Mouse (Mus musculus): Measurements from ENCODE around the gene AW011738. TPM values are rescaled to one million over a fixed set of nuclear protein-coding genes. Genes with fewer than 3 reads are reported as not detected.

Gene AW011738
- total RNA-seq (2021): 1 to 10 TPM; 4.0 to 5.8 TPM

DNA sequence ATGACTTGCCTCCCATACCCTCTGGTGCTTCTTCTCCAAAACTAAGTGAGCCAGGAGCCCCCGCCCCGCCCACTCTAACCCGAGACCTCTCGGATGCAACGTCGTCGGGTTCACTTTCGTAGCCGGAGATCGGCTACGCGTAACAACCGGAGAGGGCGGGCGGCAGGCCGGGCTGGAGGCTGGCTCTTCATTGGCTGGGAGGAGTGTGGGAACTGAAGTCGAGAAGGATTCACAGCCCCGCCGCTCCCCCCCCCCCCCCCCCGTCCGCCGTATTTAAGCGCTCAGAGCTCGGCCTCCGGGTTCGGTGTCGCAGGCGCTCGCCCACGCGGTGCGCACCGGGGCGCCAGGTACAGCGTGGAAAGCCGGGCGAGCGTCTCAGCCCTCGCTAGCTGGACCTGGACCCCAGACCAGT is at the start of gene AW011738:
Gene AW011738 (plus strand): TSS at position 304 of the 412 bp plus-strand sequence.
- DNase-seq (ENCODE audit: low spot score in 2 of 2): peak; percentile 53 to 60
- intact Hi-C loops (cut with DNase I): loop anchor here (2.0 kb wide), 1 partner anchor 32 kb away; the partner anchor contains the start of gene Plekhn1

DNA sequence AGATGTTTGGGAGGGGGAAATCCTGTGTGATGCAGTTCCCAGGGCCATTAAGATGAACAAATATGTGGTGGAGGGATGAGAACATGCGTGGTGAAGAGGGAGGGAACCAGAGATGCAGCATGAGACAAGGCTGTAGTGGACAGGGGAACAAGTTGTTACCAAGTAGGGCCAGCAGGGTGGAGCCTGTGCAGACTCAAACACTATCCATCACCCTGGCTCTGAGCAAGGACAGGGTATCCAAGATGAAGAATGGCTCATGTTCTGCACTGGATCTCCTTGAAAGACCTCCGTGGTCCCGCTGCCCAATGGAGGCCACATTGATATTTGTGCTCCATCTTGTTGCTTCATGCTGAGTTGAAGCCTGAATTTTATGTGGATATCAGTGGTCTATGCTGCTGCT is 48.3 kb upstream of the AW011738 start:
- no peak for DNase-seq (ENCODE audit: low spot score in 2 of 2)
- intact Hi-C loops (cut with DNase I): no loop called here

DNA sequence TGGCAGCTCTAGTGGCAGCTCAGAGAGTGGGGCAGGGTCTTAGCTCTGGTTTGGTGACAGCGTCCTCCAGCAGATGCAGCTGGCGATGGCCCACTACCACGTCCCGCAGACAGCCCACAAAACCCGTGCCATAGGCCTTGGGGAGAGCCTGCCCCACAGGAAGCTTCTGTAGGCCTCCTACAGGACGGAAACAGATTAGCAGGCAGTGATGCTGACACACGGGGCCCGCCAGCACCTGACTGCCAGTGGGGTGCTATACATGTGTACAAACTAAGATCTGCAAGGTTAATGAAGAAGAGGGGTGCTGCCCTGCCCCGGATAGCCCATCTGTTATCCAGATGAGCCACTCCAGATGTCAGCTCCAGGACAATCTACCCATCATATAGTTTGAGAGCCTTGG is 36.6 kb upstream of the AW011738 start:
- peak in 1 of 2 experiments; percentile 3 for DNase-seq (ENCODE audit: low spot score in 2 of 2)
- intact Hi-C loops (cut with DNase I): no loop called here

DNA sequence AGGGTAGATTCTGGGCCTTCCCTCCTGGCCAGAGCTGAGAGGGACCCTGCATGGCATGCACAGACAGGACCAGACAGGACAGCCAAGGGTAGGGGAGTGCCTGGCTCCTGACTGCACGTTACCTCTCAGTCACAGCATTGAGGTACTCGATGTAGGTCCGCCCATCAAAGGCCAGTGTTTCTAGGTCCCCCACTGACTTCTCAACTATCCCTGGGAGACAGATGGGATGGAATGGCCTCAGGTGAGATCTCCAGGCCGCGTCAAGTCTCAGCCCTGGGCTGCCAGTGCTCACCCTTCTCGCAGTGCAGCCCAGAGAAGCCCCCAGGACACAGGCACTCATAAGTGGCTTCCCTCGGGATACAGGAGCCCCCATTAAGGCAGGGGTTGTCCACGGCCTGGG is 34.5 kb upstream of the AW011738 start:
- intact Hi-C loops (cut with DNase I): no loop called here
- DNase-seq (ENCODE audit: low spot score in 2 of 2): no peak

DNA sequence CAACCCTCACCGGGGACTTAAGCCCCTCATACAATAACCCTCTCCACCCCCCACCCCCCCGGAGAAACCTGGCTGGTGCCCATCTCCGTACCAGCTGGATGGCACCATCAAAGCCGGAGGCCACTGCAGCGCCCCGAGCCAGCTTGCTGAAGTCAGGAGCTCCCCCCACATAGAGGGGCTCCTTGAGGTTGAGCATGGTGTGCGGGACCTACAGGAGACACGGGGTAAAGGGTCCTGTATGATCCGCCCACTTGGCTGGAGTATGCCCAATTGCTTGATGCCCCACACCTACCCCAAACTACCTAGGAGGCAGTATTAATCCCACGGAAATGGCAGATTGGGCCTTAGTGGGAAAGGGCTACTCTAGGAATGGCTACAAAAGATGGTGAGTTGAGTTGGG is 34.0 kb upstream of the AW011738 start:
- DNase-seq (ENCODE audit: low spot score in 2 of 2): peak in 1 of 2 experiments; percentile 2
- intact Hi-C loops (cut with DNase I): no loop called here

DNA sequence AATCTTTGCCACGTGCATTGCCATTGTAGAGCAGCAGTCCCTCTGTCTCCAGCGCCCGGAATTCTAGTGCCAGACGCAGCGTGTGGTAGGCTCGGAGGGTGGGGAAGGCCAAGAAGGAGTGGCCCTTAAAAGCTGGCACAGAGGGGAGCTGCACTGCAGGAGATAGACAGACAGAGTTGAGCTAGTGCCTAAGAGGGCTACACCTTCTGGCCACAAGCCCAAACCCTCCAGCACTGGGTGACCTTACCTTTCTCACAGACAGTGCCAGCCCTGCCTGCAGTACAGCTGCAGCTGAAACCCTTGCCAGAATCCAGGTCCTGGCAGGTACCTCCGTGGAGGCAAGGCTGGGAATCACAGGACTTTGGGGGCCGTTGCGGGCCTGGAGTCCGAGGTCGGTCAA is 31.3 kb upstream of the AW011738 start:
- intact Hi-C loops (cut with DNase I): no loop called here
- peak in 1 of 2 experiments; percentile 2 for DNase-seq (ENCODE audit: low spot score in 2 of 2)

DNA sequence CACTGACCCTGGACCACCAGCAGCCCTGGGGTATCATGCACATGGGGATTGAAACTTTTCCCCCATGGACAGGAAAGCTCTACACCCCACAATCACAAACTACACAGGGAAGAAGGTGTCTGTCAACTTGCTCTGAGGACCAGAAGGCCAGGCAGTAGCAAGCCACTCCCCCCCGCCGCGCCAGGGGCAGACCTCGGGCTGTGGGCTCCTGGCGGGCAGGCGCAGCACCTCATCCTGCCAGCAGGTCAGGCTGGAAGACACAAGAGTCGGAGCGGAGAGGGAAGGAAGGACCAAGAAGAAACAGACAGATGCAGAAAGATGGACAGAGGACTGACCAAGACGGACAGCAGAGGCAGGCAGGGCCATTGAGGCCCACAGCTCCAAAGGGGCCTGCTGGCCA is 25.5 kb upstream of the AW011738 start:
- intact Hi-C loops (cut with DNase I): no loop called here
- no peak for DNase-seq (ENCODE audit: low spot score in 2 of 2)

DNA sequence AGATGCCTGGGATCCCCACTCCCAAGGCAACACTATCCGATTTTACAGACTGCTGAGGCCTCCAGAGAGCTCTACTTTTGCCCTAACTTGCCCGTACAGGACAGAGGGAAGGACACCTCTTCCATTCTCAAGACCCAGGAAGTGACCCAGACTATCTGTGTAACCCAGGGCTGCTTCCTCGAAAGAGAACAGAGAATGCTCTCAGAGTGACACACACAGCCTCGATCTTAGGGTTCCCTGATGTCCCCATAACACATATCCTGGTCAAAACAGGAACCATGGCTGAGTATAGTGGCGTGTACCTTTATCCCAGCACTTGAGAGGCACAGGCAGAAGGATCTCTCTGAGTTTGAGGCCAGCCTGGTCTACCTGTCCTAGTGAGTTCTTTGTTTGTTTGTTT is 19.4 kb upstream of the AW011738 start:
- intact Hi-C loops (cut with DNase I): no loop called here
- DNase-seq (ENCODE audit: low spot score in 2 of 2): no peak

DNA sequence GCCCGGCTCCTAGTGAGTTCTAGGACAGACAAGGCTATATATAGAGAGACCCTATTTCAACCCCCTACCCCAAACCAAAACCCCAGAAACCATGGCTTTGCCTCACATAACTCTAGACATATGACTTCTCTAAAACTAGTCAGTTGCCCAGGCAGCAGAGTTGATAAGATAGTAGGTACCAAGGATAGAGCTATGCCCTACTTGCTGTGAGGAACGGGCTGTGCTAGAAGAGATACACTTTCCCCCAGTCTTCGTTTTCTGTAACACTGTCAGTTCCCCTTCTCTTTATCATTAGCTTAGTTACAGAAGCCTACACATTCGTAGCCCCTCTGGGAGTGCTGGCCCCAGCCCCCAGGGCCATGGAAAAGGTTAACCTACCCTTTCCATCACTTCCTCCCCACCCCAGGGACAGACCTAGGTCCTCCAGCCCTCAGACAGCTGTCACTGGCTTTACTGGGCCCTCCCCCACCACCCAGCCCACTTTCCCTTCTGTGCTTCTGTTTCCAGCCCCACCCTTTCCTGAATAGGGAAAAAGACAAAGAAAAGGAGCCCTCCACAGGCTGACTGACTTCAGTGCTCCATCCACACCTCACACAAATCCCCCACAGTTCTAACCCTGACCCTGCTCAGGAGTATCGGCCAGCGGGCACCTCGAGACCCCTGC is 18.7 kb upstream of the AW011738 start:
- no peak for DNase-seq (ENCODE audit: low spot score in 2 of 2)
- intact Hi-C loops (cut with DNase I): no loop called here

DNA sequence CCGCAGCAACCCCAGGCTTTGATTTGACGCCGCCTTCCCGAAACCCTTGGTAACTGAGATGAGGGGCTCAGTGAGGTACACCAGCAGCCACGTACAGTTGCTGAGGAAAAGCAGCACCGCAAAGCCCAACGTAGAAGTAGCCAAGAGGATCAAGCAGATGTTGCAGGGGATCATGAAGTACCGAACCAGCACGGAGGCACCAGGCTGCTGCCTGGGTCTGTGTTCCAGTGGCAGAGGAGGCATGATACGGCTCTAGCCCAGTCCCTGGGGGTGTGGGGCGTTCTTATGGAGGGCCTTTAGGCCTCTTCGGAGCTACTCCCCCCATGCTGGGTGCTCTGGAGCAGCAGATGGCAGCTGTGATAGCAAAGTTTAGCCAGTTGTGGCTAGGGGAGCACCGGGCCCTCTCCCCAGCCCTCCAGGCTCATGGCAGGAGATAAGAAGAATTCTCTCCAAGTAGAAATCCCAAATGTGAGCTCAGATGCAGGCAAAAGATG is 17.6 kb upstream of the AW011738 start:
- DNase-seq (ENCODE audit: low spot score in 2 of 2): peak; percentile 32 to 43
- intact Hi-C loops (cut with DNase I): no loop called here

DNA sequence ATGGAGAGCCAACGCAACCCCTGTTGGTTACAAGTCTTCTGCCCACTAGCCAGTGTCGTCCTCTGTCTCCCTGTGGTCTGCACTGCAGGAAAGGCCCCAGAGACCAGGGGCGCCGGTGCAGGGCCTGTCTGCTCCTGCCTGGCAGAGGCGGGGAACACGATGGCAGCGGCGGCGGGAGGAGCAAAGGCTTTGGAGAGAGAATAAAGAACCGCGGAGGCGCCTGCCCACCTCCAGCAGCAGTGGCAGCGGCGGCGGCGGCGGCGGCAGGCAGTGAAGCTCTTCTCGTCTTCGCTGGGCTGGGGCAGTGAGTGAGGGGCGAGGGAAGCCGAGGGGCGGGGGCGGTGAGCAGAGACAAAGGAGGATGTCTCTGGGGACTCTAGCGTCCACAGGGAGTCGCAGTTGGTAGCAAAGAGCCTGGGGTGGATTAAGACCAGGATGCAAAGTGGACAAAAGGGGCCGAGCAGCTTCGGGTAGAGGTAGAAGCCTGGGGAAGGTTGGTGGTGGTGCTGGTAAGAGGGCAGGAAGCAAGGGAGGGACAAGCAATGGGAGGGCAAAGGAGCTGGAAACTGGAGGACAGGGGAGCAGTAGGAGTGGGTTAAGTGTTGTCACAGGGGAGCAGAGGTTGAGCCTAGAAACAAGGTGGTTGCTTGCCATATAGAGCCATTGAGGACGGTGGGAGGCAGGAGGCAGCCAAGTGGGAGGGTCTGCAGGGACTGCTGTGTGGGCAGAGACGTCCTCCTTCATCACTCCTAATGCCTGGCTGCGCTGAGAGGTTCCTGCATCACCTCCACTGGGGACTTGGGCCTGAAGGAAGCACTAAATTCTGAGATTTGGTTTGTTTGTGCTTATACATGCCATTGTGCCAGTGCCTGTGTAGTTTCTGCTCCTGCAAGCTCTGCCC is 16.9 kb upstream of the AW011738 start:
- DNase-seq (ENCODE audit: low spot score in 2 of 2): peak; percentile 59 to 74
- intact Hi-C loops (cut with DNase I): no loop called here

DNA sequence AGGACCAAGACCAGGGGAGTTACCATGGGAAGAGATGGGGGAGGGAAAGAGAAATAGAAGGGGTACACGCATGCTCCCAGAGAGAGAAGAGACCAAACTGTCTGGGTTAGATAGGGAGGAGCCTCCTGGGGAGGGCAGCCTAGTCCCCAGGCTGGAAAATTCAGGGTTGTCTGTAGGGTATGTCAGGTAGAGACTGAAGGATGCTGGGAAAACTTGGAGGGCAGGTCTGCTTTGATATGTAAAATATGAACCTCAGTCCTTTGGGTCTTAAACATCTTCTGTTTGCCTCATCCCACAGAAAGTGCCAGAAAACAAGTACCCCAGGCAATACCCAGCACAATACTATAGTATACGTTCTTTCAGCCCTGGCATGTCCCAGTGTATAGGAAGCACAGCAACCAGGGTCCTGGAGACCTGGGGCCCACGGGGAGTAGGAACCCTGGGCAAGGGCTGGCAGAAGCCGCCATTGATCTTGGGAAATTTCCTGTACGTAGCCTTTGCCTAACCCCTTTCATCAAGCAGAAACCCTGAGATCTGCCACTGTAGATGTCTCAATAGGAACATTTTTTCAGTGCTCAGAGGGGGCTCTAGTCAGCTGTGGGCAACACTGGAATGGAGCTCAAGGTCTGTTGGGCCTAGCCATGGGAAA is 14.8 kb upstream of the AW011738 start:
- intact Hi-C loops (cut with DNase I): no loop called here

DNA sequence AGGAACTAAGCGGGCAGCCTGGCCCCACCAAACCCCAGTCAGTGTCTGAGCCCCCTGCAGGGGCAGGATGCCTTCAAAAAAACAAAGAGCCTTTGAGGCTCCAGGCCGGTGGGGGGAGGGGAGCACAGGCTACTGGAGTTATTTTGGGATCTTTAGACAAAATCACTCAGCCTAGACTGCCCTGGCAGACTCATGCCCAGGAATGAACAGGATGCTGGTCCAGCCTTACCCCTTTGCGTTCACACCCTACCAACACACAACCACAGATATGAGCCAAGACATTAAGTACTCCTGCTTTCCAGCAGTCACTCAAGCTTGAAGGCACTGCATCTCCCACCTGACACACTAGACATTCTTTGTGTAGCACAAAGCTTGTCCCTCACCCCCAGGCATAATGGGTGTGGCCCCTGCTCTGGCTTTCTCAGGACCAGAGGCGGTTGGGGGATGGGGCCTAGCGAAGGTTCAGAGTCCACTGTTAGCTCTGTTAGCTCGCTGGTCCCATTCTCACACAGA is 14.2 kb upstream of the AW011738 start:
- DNase-seq (ENCODE audit: low spot score in 2 of 2): no peak
- intact Hi-C loops (cut with DNase I): no loop called here

More for the DNA sequence above, 14.8 kb upstream of the AW011738 start:
- DNase-seq (ENCODE audit: low spot score in 2 of 2): no peak

DNA sequence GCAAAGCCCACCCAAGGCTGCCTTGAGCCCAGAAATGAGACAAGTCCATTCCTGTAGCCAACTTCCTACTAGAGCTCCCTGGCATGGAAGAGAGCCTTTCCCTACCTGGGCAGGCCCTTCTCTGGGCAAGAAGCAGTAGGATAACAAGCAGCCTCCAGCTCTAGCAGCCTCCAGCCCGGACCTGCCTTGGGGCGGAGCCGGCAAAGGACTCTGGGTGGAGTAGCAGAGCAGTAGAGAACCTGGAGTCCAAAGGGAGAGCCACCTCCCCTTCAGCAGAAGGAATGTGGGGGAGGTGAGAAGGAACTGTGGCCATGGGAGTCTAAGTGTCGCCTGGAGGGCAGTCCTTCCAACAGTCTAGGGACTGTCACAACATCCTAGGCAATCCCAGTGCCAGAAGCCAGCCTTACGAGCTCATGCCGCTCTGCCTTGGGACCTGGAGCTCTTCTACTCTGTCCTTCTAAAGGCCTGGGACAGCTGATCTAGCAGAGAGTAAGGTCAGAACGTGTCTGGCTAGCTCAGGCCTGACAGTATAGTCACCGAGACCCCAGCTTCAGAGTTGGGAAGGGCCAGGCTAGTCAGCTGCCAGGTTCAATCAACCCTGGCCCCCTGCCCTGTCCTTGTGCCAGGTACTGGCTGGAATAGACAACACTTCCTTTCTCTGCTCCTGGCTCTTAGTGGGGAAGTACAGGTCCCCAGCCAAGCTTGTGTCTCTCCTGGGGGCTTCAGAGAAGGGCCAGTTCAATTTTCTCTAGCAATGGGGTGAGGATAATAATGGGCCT is 10.5 kb upstream of the AW011738 start:
- intact Hi-C loops (cut with DNase I): no loop called here
- no peak for DNase-seq (ENCODE audit: low spot score in 2 of 2)

DNA sequence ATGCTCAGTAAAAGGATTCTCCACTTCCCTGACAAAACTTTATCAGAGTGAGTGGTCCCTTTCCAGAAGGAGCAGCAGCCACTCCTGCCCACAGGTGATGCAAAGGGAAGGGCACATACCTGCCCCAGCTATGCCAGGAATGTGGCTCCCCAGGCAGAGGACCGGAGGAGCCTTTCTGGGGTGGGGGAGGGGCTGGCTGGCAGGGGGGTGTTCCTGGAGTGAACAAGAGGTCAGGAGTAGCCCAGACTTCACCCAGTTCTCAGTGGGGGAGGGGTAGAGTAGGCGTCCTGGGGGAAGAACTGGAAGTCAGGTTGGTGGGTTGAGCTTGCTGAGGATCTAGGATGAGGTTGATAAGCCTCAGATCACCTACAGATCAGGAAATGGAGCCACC is 9.9 kb upstream of the AW011738 start:
- no peak for DNase-seq (ENCODE audit: low spot score in 2 of 2)
- intact Hi-C loops (cut with DNase I): no loop called here

DNA sequence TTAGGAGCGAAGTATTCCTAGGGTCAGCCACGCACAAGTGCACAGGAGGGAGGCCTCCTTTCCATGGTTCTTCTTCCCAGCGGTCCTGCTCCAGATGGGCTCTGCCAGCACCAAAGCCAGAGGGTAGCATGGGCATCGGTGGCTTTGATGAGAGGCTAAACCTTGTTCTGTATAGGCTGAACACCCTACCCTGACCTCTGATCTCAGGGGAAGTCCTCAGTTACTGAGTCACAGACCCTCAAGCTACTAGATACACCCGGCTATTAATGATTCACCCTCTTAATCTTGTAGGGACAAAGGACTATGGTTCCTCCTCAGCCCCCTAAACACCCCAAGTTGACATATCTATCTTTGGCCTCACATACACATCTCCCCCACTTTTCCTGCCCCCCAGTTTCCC is 9.2 kb upstream of the AW011738 start:
- intact Hi-C loops (cut with DNase I): no loop called here
- no peak for DNase-seq (ENCODE audit: low spot score in 2 of 2)

DNA sequence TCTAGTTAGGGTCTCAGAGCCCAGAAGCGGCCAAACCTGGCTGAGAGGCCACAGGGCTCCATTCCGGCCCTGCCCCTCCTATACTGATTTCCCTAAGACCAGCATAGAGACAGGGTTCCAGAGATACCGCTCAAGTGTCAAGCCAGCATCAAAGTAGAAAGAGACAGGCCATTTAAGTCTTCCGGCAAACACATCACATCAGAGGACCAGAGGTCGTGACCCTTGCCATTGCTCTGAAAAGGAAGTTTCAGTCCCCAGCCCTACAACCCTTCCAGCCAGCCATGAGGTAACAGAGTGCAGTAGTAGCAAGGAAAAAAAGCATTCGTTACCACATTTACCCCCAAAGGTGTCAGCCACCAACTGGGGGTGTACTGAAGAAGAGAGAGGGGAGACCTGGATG is 8.8 kb upstream of the AW011738 start:
- no peak for DNase-seq (ENCODE audit: low spot score in 2 of 2)
- intact Hi-C loops (cut with DNase I): no loop called here

DNA sequence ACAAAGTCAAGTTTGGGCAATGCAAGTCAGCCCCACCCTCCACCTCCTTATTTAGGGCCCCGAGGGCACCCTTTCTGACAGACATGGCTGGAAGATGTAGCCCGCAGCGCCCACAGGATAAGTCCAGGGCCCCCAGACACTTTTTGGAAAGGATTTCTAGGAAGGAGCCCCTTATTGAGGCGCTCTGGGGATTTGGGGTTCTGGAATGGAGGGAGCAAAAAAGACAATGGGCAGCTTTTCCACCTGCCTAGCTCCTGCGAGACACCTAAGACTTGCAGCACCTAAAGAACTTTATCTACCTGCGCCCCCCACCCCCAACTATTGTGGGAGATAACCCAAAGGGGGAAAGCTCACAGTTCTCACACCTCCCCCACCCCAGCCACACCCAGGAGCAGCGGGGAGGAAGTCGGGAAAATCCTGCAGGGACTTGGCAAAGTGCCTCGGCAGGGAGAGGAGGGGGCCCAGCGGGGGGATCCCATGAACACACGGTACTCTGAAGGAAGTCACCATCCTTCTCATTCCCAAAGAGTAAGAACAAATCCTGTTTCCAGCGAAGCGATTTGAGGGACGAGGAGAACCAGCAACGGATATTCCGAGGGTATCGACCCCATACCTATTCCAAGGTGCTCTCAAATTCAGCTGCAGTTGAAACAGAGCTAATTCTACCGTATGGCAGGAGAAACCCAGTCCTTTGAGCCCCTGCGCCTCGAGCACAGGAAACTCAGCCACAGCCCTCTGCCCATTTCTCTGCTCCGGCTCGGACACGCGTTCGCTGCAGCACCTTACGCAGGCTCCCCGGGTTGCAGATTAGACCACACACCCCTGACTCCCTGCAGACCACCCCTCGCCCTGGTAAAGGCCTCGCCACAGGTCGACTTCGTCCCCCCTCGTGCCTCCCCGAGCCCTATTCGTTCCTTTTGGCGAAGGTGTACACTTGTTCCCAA is 6.9 kb upstream of the AW011738 start:
- intact Hi-C loops (cut with DNase I): no loop called here
- no peak for DNase-seq (ENCODE audit: low spot score in 2 of 2)
